Mouse (Mus musculus) thymus, postnatal 25 days (tissue): ENCODE measurements at regions not wholly inside any gene's neighbourhood (a gene's known extent, or its start where the extent isn't known, plus 50 kb on each side); places are given as distances from the start of the nearest gene placed in this dataset.

Experiments used
- DNase-seq: peaks from one replicate; pipeline ENCODE4 v3.0.0; 2022

GRCm38 (mm10) chr14:72942571-72942970 is 106.3 kb downstream of the Cysltr2 start:
- DNase-seq = no peak

- DNase-seq = no peak
These were observed 109.9 kb downstream of the Cysltr2 start for GRCm38 (mm10) chr14:72939067-72939393.

GRCm38 (mm10) chr14:72938382-72939066 is 110.4 kb downstream of the Cysltr2 start:
- peak; percentile 28 for DNase-seq

DNA sequence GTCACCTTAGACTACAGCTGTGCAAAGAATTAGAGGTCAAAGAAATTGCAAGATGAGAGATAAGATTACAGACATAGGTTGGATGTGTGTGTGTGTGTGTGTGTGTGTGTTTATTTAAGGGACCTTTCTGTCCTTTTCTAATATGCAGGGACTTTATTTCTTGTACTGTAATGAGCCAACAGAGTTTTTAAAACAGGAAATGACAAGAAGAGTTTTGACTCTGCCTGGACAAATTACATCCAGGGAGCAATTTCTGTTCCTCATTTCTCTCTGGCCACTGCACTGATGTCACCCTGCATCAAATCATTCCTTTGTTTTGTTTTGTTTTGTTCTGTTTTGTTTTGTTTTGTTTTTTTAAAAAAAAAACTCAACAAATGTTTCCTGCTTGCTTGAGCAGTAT is 115.3 kb downstream of the Cysltr2 start:
- DNase-seq = no peak

GRCm38 (mm10) chr14:72932296-72932695 is 116.6 kb downstream of the Cysltr2 start:
- no peak for DNase-seq

DNA sequence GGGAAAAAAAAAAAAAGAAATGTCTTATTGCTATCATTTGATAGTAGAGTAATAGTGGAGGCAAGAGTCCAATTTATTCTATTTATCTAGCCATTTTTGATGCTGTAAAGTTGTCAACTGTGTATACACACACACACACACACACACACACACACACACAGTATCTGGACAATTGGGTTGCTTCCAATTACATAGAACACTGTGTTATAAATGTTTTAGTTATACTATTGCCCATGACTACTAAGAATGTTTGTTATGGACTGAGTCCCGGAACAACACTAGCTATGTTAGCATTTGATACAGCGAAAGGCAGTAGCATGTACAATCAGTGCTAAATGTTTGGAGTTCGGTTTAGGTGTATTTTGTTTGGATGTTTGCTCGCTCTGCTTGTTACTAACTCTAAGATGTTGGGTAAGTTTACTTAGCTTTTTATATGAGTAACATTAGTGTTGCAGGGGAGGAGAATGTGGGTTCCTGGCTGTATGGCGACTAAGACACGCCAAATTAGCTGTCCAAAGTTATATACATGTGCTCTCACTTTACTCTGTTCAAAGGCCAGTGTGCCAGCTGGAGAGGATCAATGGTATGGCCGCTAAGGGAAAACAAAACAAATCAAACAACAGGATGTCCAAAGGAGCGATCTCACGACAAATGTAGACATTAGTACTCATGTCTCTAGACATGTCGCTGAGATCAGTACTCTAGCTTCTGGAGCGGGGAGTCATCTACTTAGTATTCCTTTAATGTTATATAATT is 147.6 kb downstream of the Cysltr2 start:
- DNase-seq = no peak

- DNase-seq = no peak
These were observed 149.3 kb downstream of the Cysltr2 start for GRCm38 (mm10) chr14:72899630-72900029.

DNA sequence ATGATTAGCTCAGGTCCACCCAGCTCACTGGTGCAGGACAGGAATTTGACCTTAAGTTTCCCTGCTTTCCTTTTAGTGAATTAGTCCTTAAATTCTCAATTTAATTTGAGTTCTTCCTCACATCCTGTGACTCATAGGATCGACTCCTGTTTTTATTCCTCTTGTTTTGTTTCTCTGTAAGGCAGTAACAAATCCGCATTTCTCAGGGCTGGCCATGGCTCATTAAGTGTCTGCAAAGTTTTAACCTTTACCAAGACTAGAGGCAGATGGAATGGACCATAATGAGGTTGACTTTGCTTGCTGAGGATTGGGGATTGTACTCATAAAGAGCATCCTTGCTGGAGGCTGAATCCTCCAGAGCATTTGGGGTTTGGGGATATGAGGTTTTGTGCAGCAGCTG is 156.6 kb downstream of the Cysltr2 start:
- DNase-seq = no peak

DNA sequence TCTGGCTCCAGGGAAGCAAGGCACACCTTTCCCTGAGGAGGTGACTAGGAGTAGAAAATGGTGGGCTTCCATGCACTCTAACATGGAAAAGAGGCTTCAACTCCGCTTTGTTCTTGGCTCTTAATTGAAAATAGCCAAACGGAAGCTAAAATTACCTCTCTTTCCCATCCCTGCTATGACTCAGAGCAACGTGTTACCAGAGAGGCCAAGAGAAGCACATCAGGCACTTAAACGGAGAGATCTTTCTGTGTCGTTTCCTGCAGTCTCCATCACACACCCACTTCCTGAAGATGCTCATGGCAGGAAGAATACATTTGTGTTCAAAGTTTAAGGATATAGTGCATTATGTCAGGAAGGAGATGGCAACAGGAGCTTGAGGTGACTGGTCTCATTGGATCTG is 159.3 kb downstream of the Cysltr2 start:
- no peak for DNase-seq

DNA sequence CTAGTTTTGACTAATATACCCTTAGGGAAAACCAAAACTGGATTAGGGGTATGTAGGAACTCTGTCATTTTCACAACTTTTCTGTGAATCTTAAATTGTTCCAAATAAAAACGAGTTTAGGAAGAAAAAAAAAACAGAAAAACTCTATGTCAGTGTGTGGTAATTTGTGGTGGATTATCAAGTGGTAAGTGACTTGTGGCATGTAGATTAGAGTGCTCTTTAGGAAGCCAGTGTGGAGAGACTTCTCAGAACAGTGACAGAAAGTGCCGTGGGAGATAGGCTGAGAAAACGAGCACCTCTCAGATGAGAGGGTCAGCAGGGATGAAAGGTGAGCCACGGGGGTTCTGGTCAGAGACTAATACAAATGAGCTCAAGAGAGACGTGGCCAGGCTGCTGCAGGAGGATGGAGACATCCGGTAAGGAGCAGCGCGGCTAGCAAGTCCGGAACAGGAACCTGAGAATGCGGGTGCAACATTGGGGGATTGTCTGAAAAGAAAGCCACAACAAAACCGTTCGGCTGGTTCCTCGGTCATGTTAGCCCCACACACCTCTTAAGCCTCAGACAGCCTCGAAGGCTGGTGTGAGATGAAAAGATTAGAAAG is 161.3 kb downstream of the Cysltr2 start:
- peak; percentile 19 for DNase-seq

GRCm38 (mm10) chr14:72886935-72887369 is 162.0 kb downstream of the Cysltr2 start:
- DNase-seq = no peak

- no peak for DNase-seq
These were observed 163.1 kb downstream of the Cysltr2 start for GRCm38 (mm10) chr14:72885824-72886223.

GRCm38 (mm10) chr14:72884561-72884960 is 164.4 kb downstream of the Cysltr2 start:
- no peak for DNase-seq

GRCm38 (mm10) chr14:72877132-72877531 is 167.3 kb upstream of the Fndc3a start:
- DNase-seq = no peak

DNA sequence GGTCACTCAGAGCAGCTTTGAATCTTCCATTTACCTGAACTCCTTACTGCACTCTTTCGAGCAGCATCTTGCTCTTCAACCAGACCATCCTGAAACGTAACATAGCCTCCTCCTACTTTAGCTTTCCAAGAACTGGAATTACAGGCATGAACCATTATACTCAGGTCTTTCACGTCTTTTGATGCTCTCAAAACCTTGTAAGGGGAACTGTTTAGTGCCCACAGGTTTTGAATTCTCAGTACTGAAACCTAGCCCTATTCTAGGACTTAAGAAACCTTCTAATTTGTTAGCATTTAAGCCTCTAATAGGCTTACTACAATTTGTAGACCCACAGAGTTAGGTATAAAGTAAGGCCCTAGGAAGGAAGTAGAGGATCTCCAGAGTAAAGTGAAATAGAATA is 163.7 kb upstream of the Fndc3a start:
- no peak for DNase-seq

- DNase-seq = no peak
These were observed 159.5 kb upstream of the Fndc3a start for GRCm38 (mm10) chr14:72869188-72869749.

DNA sequence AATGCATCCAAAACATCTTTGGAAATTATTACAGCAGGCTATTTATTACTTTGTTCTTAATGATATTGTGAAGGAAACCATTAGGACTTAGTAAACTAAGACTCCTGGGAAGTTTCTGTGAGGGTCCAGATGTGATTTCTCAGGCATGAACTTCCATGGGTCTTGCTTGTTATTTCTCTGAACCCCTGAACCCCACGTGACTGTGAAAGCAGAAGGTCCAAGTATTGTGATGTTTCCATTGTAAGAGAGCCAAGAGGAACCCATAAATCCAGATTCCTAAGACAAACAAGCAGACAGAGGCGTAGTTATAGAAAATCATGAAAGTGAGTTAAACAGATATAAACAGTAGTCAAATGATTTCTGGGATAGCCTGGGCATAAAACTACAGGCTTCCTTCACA is 157.1 kb upstream of the Fndc3a start:
- no peak for DNase-seq

- DNase-seq = no peak
These were observed 155.7 kb upstream of the Fndc3a start for GRCm38 (mm10) chr14:72865531-72865930.

DNA sequence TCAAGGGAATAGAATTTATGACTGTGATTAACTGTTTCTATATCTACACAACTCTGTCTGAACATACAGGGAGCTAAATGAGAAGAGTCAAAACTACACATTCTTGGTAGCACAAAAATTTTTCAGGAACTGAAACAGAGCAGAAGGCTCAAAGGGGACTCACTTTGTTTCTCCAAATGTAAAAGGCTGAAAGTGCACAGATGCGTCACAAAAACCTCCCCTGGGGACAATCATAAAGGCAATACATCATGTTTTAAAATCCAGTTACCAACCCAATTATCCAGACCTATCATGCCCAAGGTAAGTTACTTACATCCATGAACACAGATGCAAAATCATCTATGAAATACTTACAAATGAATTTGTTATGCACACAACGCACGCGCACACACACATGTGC is 155.0 kb upstream of the Fndc3a start:
- DNase-seq = no peak

- DNase-seq = no peak
These were observed 154.3 kb upstream of the Fndc3a start for GRCm38 (mm10) chr14:72864130-72864529.

DNA sequence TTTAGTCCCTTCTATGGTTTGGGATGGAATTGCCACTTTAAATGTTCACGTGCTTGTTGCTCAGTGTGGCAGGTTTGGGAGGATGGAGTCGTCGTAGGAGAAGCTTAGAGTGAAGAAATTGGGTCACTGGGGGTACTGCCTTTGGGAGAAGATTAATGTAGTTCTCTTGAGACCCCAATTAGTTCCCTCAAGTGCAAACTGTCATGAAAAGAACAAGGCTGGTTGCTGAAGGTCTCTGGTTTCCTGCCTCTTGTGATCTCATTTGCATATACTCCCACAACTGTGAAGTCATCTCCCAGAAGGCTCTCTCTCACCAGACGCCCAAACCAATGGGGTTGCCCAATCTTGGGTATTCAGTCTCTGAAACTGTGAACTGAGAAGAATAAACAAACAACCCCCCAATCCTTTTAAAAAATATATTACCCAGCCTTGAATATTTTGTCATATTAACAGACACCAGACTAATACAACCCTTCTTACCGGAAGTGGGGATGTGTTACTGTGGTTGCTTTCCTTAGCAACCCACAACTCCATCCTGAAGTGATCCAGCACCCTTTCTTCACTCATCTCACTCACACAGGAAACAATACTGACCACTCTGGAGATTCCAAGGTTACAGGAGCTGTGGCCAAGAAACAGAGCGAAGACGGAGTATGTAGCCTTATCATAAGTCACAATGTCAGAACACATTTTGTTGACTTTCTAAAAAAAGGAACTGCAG is 153.2 kb upstream of the Fndc3a start:
- peak; percentile 4 for DNase-seq

GRCm38 (mm10) chr14:72854226-72854625 is 144.4 kb upstream of the Fndc3a start:
- no peak for DNase-seq

DNA sequence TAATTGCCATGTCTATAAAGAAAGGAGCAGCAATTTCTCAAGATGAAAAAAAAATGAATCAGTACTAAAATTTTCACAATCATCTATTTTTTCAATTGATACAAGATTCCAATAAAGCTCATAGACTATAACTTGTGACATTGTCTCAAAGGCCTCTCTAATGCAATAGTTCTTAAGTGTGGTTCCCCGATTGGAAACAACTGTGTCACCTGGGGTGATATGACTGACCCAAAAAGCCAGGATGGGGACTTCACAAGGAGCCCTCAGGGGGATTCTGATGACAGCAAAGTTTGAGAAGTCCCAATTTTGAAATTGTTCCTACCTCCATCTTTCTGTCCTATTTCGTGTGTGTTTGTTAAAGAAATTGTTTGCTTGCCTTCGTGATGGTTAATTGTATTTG is 143.3 kb upstream of the Fndc3a start:
- no peak for DNase-seq
